Mouse (Mus musculus) heart, postnatal 14 days (tissue): ENCODE results near the gene Ankrd39. TPM values are rescaled to one million over a fixed set of nuclear protein-coding genes. Genes with fewer than 3 reads are reported as not detected.
"Not testable (repeated sequence)": the region's sequence is repeated elsewhere in the genome, so short reads cannot be mapped to it uniquely, and the experiment has no call there.

Source experiments
- DNase-seq, 2 experiments: peaks; one replicate each; pipeline ENCODE4 v3.0.0; 2021 to 2022
- intact Hi-C: fragments of 180-260 bp; cut with DNase I; formaldehyde crosslinking; loops from one replicate; pipeline ENCODE4 v1.15.1; 2025
- total RNA-seq, 2 experiments: library from RNA; stranded (reverse); gene quantifications; 2 replicates each; pipeline ENCODE4 v1.2.3; 2021

Ankrd39 gene
- total RNA-seq, 2 experiments from 2014 or later = 10.4 to 11.9 TPM

DNA sequence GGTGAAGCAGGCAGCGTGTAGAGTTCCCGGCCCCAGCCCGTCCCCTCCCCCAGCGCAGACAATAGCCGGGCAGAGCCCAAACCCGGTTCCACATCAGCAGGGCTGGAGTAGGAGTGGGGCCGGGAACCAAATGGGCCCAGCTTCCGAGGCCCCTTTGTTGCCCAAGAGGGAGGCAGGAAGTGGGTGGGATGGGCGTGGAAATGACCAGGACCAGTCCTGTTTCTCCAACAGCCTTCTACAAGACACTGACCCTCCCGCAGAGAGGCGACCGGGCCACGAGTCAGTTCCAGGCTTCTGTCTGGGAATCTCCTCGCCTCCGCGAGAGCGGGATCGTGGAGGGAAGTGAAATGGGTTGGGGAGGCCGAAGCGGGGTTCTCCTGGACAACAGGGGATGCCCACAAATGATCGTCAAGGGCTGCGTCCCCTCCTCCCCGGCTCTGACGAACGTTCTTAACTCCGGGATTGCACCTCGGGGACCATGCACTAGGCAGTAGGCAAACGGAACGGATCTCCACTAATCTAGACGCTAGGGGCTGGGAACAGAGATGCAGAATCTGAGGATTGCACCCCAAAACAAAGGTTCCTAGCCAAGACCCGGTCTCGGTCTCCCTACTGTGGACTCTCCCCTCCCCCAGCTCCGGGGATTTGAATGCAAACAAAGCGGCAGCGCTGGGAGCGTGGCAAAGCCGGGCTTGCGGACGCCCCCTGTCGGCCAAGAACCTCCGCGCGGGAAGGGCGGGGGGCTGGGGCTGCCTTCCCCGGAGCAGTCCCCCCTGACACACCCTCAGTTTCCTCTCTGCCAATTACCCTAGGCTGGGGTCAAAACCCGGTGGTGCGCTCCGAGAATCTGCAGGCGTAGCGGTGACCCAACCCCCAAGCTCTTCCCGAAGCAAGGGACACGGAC lies 9.6 kb upstream of the Ankrd39 start:
- intact Hi-C loops = loop anchor here (2.0 kb wide), 3 partner anchors 32 to 78 kb away; no protein-coding TSS in a partner anchor
- DNase-seq = peak; percentile 95 to 97

DNA sequence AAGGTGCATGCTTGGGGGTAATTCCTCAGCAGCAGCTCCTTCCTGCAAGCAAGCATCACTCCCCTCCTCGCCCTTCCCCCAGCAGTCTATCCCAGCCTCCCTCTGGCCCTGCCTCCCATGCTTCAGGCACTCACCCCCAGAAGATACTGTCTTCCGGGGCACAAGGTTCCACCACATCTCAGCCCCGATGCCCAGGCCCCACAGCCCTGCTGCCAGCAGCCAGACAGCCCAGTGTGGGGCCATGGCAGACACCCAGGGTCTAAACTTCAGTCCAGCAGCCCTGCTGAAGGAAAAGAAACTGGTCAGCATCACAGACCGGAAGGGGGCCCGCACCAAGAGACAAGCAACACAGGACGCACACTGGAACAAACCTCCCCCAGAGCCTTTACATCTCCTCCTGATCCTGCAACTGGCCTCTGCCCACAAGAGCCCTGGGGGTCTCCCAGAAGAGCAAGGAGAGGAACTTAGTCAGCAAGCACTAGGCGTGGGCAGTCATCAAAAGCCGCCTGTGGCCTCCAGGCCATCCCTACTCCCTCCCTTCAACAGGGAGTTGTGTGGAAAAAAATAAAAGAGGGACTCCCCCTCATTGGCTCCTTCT lies 8.7 kb upstream of the Ankrd39 start:
- peak in 1 of 2 experiments; percentile 43 for DNase-seq
- intact Hi-C loops = loop anchor here (2.0 kb wide), 3 partner anchors 33 to 79 kb away; no protein-coding TSS in a partner anchor

DNA sequence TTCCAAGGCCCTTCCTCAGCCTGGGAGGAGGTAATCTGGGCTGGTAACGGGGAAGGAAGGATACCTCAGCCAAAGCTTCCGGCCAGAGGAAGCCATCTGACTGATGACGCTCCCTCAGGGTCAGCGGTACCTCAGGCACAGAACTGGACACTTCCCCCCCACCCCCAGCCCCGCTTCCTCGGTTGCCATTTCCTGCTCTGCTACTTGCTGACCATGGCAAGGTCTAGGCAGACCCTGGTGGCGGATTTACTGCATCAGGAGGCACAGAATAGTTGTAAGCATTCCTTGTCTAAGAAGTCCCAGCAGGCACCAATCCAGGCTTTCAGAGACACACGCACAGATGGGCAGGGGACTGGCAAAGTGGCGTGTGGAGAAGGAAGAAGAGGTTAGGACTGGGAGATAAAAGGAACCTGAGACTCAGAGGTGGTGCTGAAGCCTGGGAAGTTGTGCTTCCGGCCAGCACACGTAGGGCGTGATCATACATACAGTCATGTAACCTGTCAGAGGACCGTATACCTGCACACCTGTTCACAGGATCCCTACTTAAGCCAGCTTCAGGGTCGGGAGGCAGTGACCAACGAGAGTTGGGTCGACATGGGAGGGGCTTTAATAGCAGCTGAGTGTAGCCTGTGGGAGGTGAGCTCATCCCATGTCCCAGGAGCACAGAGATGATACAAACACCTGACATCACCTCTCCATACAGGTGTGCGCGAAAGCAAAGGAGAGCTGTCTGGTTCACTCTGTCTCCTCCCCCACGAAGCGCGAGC lies 7.6 kb upstream of the Ankrd39 start:
- DNase-seq = no peak
- intact Hi-C loops = no loop called here

DNA sequence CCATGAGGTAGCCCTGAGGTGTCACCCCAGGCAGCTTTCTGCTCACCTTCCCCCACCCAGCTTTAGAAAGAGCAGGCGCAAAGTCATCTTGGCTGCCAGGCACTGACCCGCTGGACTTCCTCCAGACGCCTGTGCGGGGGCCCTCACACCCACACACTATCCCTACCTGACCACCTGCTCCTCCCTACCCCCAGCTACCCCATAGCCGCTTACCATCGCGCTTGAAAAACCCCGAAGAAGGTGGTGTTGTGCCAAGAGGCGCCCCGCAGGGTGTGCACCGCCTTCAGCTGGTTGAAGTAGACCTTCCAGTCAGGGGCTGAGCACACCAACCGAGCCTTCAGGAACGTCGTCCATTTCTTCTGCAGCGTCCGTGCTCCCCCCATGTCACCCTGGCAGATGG lies 5.3 kb upstream of the Ankrd39 start:
- intact Hi-C loops = no loop called here
- DNase-seq = no peak

DNA sequence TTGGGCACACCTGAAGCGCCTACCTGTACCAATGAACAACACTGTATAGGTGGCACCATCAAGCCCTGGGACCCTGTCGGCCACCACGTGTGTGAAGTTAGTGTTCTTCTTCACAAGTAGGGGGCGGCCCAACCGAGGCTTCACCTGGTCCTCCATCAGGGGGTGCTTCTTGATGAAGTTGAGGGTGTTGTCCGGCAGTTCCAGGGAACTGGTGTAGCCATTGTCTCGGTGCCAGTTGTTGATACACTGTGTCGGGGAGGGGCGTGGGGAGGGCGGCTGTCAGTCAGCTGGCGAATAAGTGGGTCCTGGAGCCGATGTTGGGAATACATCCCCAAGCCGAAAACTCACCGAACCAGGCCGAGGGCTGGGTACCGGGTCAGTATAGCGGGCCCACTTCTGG lies 4.7 kb upstream of the Ankrd39 start:
- intact Hi-C loops = no loop called here
- no peak for DNase-seq

DNA sequence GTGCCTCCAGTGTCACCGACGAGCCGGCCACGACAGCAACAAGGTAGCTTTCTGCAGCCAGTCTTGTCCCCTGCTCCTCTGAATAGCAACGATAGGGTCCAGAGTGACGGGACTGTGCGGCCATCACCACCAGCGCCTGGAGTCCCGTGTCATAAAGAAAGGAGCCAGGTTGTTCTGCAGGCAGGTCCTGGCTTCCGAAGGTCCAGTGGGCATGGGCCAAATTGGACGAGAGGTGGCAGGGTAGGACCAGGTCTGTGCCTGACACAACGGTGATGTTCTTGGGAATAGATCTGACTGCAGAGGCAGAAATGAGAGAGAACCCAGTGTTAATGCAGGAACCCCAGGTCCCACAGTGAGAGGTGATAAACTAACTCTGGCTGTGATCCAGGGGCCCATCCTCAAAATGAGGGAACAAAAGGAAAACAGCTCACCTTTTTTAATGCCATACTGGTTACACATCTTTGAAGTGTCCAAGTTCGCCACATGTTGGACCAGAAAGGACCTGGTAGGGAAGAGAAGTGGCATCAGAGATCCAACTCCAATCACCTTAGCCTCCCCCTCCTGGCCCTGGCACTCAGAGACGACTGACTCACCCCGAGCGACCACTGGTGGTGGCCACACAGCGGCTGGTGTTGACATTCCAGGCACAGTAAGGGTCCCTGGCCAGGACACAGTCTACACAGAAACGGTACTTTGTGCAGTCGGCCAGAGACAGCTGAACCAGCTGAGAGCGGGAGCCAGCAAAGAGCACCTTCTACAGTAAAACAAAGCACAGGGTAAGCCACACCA lies 3.0 kb upstream of the Ankrd39 start:
- intact Hi-C loops = no loop called here
- DNase-seq = no peak

DNA sequence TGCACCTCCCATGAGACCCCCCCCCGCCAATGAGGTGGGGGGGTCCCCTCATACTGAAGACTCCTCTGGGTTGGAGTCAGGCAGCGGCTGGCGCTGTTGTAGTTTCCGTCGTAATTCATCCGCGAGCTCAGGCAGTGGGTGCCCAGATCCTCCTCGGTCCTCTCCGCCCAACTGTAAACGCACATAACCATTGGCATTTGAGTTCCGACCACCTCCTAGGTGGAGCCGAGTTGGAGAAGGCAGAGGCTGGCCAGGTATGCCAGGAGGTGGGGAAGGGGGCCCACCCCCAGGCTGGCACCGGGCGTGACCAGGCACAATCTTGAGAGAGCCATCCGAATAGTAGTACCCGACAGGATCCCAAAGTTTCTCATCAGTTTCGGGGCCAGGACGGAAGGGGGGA lies 2.2 kb upstream of the Ankrd39 start:
- no peak for DNase-seq
- intact Hi-C loops = loop anchor here (2.0 kb wide), 1 partner anchor 115 kb away; no protein-coding TSS in a partner anchor

DNA sequence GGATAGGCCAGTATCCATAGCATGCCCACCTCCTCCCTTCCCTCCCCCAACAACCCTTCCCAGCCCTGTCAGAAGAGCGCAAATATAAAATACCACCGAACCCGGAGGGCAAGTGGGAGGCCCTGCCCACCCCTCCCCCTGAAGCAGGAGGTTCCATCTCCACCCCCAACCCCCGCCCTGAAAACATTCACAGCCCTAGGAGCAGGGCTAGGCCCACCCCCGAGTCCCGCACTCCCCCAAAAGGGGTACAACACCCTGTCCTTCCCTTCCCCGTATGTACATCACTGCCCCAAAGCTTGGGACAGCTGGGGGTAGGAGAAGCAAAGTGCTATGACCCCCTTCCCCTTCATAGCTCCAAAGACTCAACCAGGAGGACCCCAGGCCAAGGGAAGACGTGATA lies 1.5 kb upstream of the Ankrd39 start:
- intact Hi-C loops = loop anchor here (2.0 kb wide), 1 partner anchor 116 kb away; no protein-coding TSS in a partner anchor
- DNase-seq = no peak

DNA sequence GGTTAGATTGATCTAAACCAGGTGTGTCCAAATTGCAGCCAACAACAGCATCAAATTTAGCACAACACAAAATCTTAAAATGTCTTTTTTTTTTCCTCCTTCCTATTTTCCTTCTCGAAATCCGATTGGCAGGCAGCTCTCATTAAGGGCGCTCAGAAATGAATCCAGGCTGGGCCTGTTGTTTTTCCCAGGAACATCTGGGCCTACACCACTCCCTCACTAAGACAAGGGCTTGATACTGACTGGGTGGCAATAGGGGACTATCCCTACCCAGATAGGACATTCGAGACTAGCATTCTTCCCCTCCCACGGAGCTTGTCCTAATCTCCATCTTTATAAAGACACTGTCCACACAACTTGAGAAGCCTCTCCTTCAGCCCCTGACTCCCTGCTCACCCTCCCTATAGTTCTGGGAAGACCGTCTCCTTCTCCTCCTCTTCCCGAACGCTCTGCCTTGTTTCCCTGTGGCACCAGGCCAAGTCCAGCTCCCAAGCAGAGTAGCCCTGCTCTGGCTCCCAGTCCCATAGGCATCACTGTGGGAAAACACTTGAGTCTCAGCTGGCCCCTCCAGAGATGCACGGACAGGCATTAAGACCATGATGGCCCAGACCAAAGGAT lies 845 bp upstream of the Ankrd39 start:
- peak; percentile 72 to 73 for DNase-seq

DNA sequence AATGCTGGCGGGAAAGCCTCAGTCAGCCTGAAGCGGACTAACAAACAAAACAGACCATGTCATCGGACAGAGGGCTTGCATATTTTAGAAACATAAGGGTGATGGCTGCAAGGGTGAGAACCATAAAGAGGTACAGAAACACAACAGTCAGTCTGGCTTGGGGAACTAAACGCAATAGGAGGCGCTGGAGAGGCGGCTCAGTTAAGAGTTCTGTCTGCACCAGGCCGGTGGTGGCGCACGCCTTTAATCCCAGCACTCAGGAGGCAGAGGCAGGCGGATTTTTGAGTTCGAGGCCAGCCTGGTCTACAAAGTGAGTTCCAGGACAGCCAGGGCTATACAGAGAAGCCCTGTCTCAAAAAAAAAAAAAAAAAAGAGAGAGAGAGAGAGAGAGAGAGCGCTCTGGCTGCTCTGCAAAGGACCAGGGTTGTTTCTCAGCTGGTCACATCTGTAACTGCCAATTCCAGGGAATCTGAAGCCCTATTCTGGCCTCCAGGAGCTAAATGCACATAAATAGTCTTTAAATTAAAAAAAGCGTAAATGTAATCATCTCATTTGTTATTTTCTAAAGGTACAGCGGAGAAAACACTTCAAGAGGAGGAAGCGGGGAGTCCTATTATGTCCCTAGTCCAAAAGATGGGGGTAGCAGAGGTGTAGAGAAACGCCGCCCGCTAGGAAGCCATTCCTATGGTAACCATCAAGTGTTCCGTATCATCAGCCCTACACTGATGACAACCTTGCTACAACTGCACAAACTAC lies 1.2 kb downstream of the Ankrd39 start:
- DNase-seq = no peak
- intact Hi-C loops = loop anchor here (2.0 kb wide), 1 partner anchor 139 kb away; no protein-coding TSS in a partner anchor

More for the DNA sequence above, 845 bp upstream of the Ankrd39 start:
- intact Hi-C loops = loop anchor here (1.0 to 2.0 kb wide), 3 partner anchors 87 to 137 kb away; no protein-coding TSS in a partner anchor

DNA sequence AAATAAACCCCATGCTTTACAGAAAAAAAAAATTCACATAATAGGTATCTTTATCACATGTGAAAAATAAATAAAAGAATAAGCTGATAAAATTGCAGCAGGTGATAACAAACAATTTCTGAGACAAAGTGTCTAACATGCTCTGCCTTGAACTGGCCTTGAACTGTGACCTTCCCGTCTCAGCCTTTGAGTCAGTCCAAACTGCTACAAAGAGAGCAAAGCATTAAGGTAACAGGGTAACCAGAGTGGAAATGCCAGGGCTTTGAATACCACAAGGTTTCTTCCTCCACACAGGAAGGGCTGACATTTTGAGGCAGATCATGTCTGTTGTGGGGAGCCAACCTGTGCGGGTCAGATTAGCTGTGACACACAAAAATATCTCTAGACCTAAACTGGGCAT lies 1.9 kb downstream of the Ankrd39 start:
- intact Hi-C loops = no loop called here

DNA sequence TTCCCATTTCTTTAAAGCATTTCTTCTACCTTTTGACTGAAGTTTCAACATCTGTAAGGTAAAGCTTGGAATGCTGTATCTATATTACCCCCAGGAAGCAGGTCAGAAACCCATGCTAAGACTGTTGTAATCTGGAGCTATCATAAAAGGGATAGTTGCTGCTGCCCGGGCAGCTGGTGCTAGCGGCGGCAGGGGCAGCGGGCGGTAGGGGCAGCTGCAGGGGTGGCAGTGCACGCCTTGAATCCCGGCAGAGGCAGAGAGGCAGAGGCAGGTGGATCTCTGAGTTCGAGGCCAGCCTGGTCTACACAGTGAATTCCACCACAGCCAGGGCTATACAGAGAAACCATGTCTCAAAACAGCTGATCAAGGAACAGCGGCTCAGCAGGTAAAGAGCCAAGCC lies 4.3 kb downstream of the Ankrd39 start:
- intact Hi-C loops = no loop called here
- no peak for DNase-seq

More for the DNA sequence above, 1.9 kb downstream of the Ankrd39 start:
- no peak for DNase-seq

DNA sequence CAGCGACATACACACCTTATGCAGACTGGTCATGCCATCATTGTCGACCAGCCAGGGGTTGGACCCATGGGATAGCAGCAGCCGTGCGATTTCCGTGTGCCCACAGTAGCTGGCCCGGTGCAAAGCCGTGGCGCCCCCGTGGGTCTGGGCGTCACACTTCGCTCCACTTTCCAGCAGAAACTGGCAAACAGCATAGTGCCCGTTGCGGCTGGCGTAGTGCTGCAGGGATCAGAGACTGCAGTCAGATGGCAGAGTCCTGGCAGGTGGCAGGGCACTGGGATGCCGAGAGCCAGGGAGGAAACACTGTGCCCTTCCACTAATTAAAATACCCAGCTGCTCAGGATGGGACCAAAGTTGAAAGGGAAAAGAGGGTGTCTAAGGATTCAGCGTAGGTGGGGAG lies 5.4 kb downstream of the Ankrd39 start:
- intact Hi-C loops = no loop called here
- no peak for DNase-seq

DNA sequence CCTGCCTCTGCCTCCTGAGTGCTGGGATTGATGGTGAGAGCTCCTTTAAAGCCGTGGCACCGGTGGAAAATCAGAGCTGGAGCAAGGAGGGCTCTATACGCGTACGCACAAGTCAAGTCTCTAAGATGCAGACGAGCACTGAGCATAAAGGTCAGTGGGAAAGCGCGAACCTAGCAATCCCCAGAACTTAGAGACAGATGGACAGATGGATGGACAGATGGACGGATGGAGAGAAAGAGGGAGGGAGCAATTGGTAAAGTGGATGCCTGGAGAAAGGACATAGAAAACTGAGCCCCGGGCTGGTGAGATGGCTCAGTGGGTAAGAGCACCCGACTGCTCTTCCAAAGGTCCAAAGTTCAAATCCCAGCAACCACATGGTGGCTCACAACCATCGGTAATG lies 6.4 kb downstream of the Ankrd39 start:
- intact Hi-C loops = no loop called here
- DNase-seq = no peak

DNA sequence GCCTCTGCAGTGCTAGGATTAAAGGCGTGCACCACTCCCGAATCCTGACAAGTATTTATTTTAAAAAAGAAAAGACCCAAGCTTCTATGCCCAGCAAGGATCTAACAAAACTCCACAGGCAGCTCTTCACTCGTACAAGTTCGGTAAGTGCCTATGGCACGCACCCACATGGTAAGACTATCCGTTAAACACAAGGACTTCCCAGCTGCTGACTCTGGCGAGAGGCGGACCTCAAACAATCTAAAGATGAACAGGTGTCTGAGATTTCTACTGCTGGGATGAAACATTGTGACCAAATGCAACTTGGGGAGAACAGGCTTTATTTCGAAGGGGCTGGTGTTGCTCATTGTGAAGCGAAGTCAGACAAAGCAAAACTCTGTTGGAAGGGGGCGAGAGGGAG lies 7.1 kb downstream of the Ankrd39 start:
- intact Hi-C loops = no loop called here

DNA sequence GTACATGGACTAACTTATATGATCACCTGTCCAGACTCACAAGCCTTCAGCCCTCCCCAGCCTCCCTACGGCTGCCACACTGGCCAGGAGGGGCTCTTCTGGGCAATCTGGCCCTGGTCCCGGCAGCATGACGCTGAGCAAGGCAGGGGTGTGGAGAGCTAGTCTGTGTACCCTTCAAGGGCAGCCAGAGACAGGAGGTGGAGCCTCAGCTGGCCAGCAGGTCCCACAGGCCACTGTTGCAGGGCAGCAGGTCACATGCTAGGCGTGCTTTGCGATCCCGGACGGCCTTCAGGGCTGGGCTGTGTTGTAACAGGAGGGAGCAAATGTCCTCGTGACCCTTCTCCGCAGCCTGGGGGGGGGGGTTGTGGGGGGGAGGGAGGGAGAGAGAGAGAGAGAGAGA lies 8.1 kb downstream of the Ankrd39 start, which contains the start of gene Gm42417:
Gene Gm42417, minus strand, starts transcription at position 244 of the 400 bp plus-strand sequence.
- intact Hi-C loops = no loop called here
- DNase-seq = peak; percentile 77 to 81

More for the DNA sequence above, 7.1 kb downstream of the Ankrd39 start:
- DNase-seq = no peak

DNA sequence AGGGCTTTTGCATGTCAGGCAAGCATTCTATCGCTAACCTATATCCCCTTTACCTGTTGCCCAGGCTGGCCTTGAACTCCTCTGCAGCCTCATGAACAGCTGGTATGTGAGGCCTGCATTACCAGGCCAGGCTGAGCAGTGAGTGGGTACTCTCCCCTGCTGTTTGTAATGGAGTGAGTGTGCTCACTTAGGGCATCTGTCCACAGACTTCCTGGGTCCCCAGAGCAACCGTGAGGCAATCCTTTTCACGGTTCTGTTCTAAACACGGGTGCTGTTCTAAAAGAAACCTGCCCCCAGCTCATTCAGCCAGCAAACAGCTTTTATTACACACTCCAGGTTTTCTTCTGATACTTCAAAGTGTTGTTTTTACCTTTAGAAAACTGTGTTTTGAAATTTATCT lies 8.5 kb downstream of the Ankrd39 start:
- intact Hi-C loops = no loop called here
- DNase-seq = no peak

DNA sequence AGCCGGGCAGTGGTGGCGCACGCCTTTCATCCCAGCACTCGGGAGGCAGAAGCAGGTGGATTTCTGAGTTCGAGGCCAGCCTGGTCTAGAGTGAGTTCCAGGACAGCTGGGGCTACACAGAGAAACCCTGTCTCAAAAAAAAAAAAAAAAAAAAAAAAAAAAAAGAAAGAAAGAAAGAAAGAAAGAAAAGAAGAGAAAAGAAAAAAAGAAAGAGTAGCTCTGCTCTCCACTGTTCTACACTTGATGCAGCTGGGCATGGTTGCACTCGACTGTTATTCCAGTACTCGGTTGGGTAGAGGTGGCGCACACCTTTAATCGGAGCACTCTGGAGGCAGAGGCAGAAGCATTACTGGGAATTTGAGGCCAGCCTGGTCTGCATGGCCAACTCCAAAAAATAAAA lies 10.5 kb downstream of the Ankrd39 start, which contains the start of gene Ankrd23:
Gene Ankrd23, minus strand, starts transcription at position 101 of the 400 bp plus-strand sequence.
- intact Hi-C loops, DNase-seq: not testable (repeated sequence)

DNA sequence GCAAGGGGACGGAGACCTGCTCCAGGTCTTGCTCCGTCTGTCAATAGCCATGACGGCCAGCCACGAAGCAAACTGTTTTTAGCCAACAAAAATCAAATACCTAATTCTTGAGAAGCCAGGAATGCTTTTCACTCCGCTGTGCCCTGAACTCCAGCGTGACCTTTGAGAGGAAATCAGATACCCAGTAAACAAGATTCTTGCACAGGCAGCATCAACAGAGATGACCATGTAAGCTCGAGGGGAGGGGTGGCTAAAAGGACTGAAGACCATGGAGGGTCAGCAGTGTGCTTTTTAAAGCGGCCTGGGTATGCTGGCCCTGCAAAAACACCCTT lies 10.9 kb downstream of the Ankrd39 start:
- no peak for DNase-seq

More for the DNA sequence above, 10.9 kb downstream of the Ankrd39 start:
- intact Hi-C loops = no loop called here
